Mouse (Mus musculus) cerebellum, postnatal 10 days (tissue): Measurements from ENCODE around the gene Prkrip1.
"Not testable (repeated sequence)": the region's sequence is repeated elsewhere in the genome, so short reads cannot be mapped to it uniquely, and the experiment has no call there.

Experiments
- DNase-seq, 2 experiments: peaks; one replicate each; pipeline ENCODE4 v3.0.0; 2021; ENCODE audit warnings: mixed read lengths in 2 of 2

The Prkrip1 gene

GRCm38 (mm10) chr5:136160084-136160483, 38.7 kb downstream of the Prkrip1 start:
- peak; percentile 54 to 64 for DNase-seq

DNA sequence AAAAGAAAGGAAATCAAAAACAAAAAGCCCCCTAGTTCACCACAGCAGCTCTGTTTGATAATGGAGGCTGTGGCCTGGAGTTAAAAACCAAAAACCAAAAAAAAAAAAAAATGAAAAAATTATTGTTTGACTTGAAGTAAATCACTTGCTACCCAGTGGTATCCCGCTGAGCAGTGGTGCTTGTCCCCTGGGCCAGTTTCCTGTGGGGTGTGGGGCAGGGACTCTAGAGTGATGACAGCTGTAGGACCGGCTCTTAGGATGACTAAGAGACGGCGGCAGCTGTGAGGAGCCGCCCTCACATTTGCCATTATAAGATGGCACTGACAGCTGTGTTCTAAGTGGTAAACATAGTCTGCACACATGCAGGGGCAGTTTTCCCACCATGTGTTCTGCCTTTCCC, 43.4 kb downstream of the Prkrip1 start:
- no peak for DNase-seq

GRCm38 (mm10) chr5:136152365-136152764, 46.4 kb downstream of the Prkrip1 start:
- peak; percentile 53 to 67 for DNase-seq

DNA sequence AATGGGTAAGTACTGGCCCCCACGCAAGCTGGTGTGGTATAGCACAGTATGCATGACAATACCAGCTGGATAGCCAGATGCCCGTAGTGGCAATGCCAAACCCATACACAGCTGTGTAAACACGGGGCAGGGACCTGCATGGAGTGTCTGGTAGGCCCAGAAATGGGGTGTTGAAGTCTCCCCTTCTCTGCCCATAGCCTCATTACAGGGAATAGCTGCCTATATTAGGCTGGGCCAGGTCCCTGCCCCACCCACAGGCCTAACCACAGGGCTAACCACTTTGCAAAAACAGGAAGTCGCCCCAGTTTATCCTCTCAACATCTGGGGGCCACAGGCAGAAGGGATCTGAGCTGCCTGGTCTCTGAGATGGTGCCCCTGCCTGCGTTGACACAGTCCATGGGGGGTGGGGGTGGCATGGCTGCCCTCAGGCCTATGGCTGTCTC, 49.6 kb downstream of the Prkrip1 start:
- DNase-seq: not testable (repeated sequence)

DNA sequence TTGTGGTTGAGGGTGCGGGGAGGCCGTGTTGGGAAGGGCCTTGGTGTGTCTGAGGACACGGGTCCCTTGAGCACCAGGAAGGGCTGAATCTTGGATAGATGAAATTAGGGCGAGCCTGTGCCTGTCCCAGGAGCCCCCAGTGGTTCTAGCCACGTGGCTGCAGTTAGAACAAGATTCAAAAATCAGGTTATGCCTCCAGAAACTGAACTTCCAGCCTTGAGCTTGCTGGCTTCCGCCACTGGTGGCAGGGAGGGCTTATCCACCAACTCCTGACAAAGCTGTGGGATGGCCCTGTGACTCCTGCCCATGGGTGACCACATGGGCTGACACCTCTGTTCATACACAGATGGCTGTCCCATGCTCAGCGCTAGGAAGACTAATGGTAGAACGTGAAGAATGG, 51.1 kb downstream of the Prkrip1 start:
- DNase-seq: no peak

- DNase-seq: no peak
Observed at GRCm38 (mm10) chr5:136146936-136147335, 51.8 kb downstream of the Prkrip1 start.

DNA sequence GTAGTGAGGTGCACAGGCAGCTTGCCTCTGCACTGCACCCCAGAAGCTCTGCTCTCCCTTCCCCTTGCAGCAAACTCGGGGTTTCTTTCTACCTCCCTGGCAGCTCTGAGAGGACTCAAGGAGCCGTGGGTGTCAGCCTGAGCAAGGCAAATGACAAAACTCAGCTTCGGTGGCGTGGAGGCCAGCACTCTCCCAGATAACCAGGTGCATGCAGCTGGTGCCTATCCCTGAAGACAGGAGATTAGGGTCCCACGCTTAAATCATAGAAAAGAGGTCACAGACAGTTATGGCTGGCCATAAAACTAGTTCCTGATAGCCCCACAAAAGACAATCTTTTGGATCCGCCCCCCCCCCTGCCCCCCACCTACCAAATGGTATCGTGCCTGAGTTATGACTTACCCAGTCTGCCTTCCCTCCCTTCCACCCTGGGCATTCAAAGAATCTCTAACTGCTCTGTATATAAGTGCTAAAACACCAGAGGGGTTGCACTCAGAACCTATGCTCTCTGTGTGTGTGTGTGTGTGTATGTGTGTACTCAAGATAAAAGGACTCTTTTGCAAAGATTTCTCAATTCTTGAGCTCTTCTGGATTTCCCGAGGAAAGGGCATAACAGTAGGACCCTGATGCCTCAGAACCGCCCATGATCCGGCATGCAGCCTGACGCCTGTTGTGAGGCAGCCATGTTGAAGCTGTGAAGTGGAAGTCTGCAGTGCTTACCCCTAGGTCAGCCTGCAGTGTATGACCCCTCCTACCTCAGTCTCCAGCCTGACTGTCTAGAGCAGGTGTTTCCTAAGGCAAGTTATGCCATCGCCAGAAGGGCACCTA, 53.9 kb downstream of the Prkrip1 start:
- peak; percentile 82 to 85 for DNase-seq

DNA sequence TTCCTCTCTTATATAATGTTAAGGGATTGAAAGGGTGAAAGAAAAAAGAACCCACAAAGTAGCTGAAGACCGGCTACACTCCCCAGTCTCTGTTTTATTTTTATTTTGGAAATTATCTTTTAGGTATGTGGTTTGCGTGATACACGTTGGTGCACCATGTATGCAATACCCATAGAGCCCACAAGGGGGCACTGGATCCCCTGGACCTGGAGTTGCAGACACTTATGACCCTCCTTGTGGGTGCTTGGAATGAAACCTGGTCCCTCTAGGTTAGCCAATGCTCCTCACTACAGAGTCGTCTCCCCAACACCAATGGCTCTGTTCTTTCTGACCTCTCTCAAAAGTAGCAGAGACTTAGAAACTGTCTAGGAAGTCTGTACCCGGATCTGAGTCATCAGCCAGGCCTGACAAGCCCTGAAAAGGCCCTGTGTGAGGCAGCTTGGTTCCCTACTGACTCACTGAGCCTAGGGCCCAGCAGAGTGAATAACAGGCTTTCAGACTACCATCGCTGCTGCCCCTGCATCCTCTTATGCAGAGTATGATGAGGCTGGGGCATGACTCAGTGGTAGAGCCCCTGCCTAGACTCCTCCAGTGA, 55.5 kb downstream of the Prkrip1 start:
- peak in 1 of 2 experiments; percentile 50 for DNase-seq

DNA sequence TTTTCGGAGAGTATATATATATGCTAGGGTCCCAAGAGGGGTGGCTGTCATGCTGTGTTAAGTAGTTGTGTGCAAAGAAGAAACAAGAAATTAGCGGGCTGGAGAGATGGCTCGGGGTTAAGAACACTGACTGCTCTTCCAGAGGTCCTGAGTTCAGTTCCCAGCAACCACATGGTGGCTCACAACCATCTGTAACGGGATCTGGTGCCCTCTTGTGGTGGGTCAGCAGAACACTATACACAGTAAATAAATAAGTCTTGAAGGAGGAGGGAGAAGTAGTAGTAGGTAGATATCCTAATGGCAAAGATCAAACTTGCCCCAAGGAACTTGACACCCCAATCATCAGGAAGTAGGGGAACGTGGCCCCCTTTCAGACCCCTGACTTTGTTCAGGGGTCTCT, 56.0 kb downstream of the Prkrip1 start:
- DNase-seq: no peak

- DNase-seq: peak; percentile 83 to 91
Observed at GRCm38 (mm10) chr5:136140057-136140482, 58.7 kb downstream of the Prkrip1 start.

- DNase-seq: no peak
Observed at GRCm38 (mm10) chr5:136139393-136139792, 59.4 kb downstream of the Prkrip1 start.

GRCm38 (mm10) chr5:136137658-136138274, 61.0 kb downstream of the Prkrip1 start:
- DNase-seq: peak; percentile 72 to 77

- no peak for DNase-seq
Observed at GRCm38 (mm10) chr5:136136292-136136990, 62.3 kb downstream of the Prkrip1 start.

- peak; percentile 98 to 99 for DNase-seq
Observed at GRCm38 (mm10) chr5:136135571-136136291, 63.0 kb downstream of the Prkrip1 start, which contains the start of the genes Lrwd1 and Alkbh4. Gene Lrwd1 (minus strand): TSS chr5:136136074. Gene Alkbh4 (plus strand): TSS chr5:136136146.
